12 mouse cellular contexts compared by ENCODE assay signal in the genomic region with DNA sequence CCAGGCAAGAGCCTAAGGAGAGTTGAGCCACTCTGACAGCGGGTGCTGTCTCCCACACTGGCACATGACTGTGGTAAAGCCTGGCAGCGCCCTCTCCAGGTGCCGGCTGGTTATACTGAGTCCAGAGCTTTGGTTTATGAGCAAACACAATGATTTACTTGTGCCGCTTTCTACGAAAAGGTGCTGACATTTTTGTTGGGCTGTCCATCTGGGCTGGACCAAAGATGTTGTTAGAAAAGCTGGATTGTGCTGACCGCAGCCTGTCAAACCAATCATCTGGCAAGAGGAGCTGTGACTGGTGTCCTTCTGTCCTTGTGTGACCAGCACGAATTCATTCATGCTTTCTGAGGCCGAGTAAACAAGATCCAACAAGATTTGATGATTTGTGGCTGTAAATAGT. TPM values are rescaled to one million over a fixed set of nuclear protein-coding genes. Genes with fewer than 3 reads are reported as not detected.
A peak's percentile ranks its signal among the peaks of the same experiment; 100 is the strongest.
DNase-seq lines count a peak whose midpoint lies in the region; ATAC-seq and TF ChIP-seq lines count a peak whose summit lies in the region.
"Had no signal": no experiment of that assay in that cellular context is flagged by ENCODE, and none has a peak within 500 bp of the region (broad histone marks: within the 10 kb centered on the region; RNA-seq: fewer than 3 reads in every experiment).

No protein-coding gene starts in this region.

- TF ChIP-seq CTCF in forebrain, postnatal 0 days (IDR thresholded peaks at IDR 0.05; ENCODE audit: low read depth) = 0 out of 2 replicates have a peak, but pooled peaks have one; percentile 8
- TF ChIP-seq CTCF in brain, embryonic 14.5 days (IDR thresholded peaks at IDR 0.05; ENCODE audit: borderline replicate concordance, extremely low read depth, insufficient read depth, insufficient read length) = 0 out of 2 replicates have a peak, but pooled peaks have one; percentile 6
- TF ChIP-seq CTCF in small intestine, adult 2 months (IDR thresholded peaks at IDR 0.05; ENCODE audit: extremely low read depth, insufficient read length, insufficient replicate concordance, low read depth, low read length) = peak; percentile 22; the same call in 1 of the 2 replicates

- DNase-seq in forebrain, postnatal 0 days = no peak
- DNase-seq in left cerebral cortex, postnatal 4 days = peak; percentile 14
- DNase-seq in left cerebral cortex, adult 11 months (ENCODE audit: low spot score) = no peak
- no peak for DNase-seq in brain, embryonic 14.5 days (ENCODE audit: low read depth)
- DNase-seq: cerebellum, adult 8-10 months; gastrocnemius, postnatal 36 days had no signal

- H3K4me3 ChIP-seq in forebrain, postnatal 0 days (ENCODE audit: low read depth, low read length) = no peak overlapping the region
- no peak overlapping the region for H3K4me3 ChIP-seq in forebrain, embryonic 13.5 days
- H3K4me3 ChIP-seq in small intestine, adult 2 months (ENCODE audit: low read depth, low read length) = no peak overlapping the region
- no peak overlapping the region for H3K4me3 ChIP-seq in forebrain, embryonic 15.5 days
- H3K4me3 ChIP-seq in forebrain, embryonic 12.5 days (replicated peaks) = no peak overlapping the region
- H3K4me3 ChIP-seq: midbrain, embryonic 10.5 days had no signal

- H3K27ac ChIP-seq in forebrain, postnatal 0 days (ENCODE audit: low read depth, low read length) = no peak overlapping the region
- H3K27ac ChIP-seq in forebrain, embryonic 13.5 days = no peak overlapping the region
- no peak overlapping the region for H3K27ac ChIP-seq in small intestine, adult 2 months (ENCODE audit: insufficient read depth, low read depth, low read length)
- no peak overlapping the region for H3K27ac ChIP-seq in forebrain, embryonic 15.5 days (replicated peaks)
- no peak overlapping the region for H3K27ac ChIP-seq in forebrain, embryonic 12.5 days
- H3K27ac ChIP-seq: midbrain, embryonic 10.5 days had no signal

- H3K4me2 ChIP-seq in forebrain, postnatal 0 days (ENCODE audit: low read depth) = no peak overlapping the region
- H3K4me2 ChIP-seq in forebrain, embryonic 13.5 days = no peak overlapping the region
- H3K4me2 ChIP-seq in forebrain, embryonic 15.5 days (replicated peaks) = no peak overlapping the region
- H3K4me2 ChIP-seq in forebrain, embryonic 12.5 days = no peak overlapping the region

- H3K4me1 ChIP-seq in forebrain, postnatal 0 days (ENCODE audit: insufficient read depth) = no peaks in the 10 kb centered on the region
- H3K4me1 ChIP-seq in forebrain, embryonic 13.5 days = no peaks in the 10 kb centered on the region
- H3K4me1 ChIP-seq in small intestine, adult 2 months (ENCODE audit: control insufficient read depth, insufficient read depth, insufficient read length, low read length) = peaks cover 9% of the 10 kb centered on the region; the same call in 1 of the 2 replicates
- 0 out of 2 replicates have a peak, but pooled peaks cover 2% of the 10 kb centered on the region for H3K4me1 ChIP-seq in forebrain, embryonic 15.5 days
- H3K4me1 ChIP-seq in forebrain, embryonic 12.5 days = no peaks in the 10 kb centered on the region

- no peaks in the 10 kb centered on the region for H3K27me3 ChIP-seq in forebrain, postnatal 0 days (ENCODE audit: insufficient read depth, low read length)
- H3K27me3 ChIP-seq in forebrain, embryonic 13.5 days = no peaks in the 10 kb centered on the region
- H3K27me3 ChIP-seq in small intestine, adult 2 months (ENCODE audit: control insufficient read depth, insufficient read depth, low read length) = no peaks in the 10 kb centered on the region
- H3K27me3 ChIP-seq in forebrain, embryonic 15.5 days = no peaks in the 10 kb centered on the region
- 0 out of 2 replicates have a peak, but pooled peaks cover 3% of the 10 kb centered on the region for H3K27me3 ChIP-seq in forebrain, embryonic 12.5 days

- intact Hi-C loops in left cerebral cortex, postnatal 4 days (cut with DNase I) = no loop called here

- H3K9ac ChIP-seq in forebrain, postnatal 0 days = no peak overlapping the region
- H3K9ac ChIP-seq in forebrain, embryonic 13.5 days = no peak overlapping the region
- no peak overlapping the region for H3K9ac ChIP-seq in forebrain, embryonic 15.5 days (replicated peaks)
- no peak overlapping the region for H3K9ac ChIP-seq in forebrain, embryonic 12.5 days

- ATAC-seq in forebrain, postnatal 0 days = no peak
- no peak for ATAC-seq in forebrain, embryonic 13.5 days
- no peak for ATAC-seq in forebrain, embryonic 15.5 days (replicated peaks)
- ATAC-seq in forebrain, embryonic 12.5 days (ENCODE audit: low FRiP score) = no peak
- ATAC-seq: intestine, embryonic 16.5 days had no signal

- no peaks in the 10 kb centered on the region for H3K9me3 ChIP-seq in forebrain, postnatal 0 days (ENCODE audit: low read length)
- H3K9me3 ChIP-seq in forebrain, embryonic 13.5 days (replicated peaks) = no peaks in the 10 kb centered on the region
- H3K9me3 ChIP-seq in forebrain, embryonic 15.5 days = no peaks in the 10 kb centered on the region
- H3K9me3 ChIP-seq in forebrain, embryonic 12.5 days = no peaks in the 10 kb centered on the region
- H3K9me3 ChIP-seq: midbrain, embryonic 10.5 days had no signal

- 68% methylated on average over 8 of the region's 8 CpGs for WGBS in forebrain, postnatal 0 days
- 71% methylated on average over 8 of the region's 8 CpGs for WGBS in forebrain, embryonic 13.5 days
- WGBS in small intestine, adult 2 months = 73% methylated on average over 8 of the region's 8 CpGs
- WGBS in forebrain, embryonic 15.5 days = 73% methylated on average over 8 of the region's 8 CpGs
- WGBS in forebrain, embryonic 12.5 days = 70% methylated on average over 8 of the region's 8 CpGs

- no peak for TF ChIP-seq POLR2A in brain, embryonic 14.5 days (IDR thresholded peaks at IDR 0.05; ENCODE audit: borderline replicate concordance, extremely low read depth, insufficient read depth, insufficient read length, poor library complexity, severe bottlenecking)
- TF ChIP-seq POLR2A in small intestine, adult 2 months (IDR thresholded peaks at IDR 0.05; ENCODE audit: low read depth, low read length) = no peak

- H3K36me3 ChIP-seq in forebrain, postnatal 0 days (ENCODE audit: insufficient read depth) = no peaks in the 10 kb centered on the region
- H3K36me3 ChIP-seq in forebrain, embryonic 13.5 days (ENCODE audit: poor library complexity, severe bottlenecking) = no peaks in the 10 kb centered on the region
- H3K36me3 ChIP-seq in small intestine, adult 2 months (ENCODE audit: control insufficient read depth, insufficient read depth, low read length) = no peaks in the 10 kb centered on the region
- H3K36me3 ChIP-seq in forebrain, embryonic 15.5 days = no peaks in the 10 kb centered on the region
- H3K36me3 ChIP-seq in forebrain, embryonic 12.5 days (replicated peaks) = no peaks in the 10 kb centered on the region
- H3K36me3 ChIP-seq: midbrain, embryonic 10.5 days had no signal

RNA-seq across cellular contexts. Expression of a gene that starts 27.9 kb away (rescaled TPM):
- total RNA-seq in forebrain, postnatal 0 days (2014; rRNA removed) = 0.62 and 1.2 TPM in 2 replicates
- 0.83 and 0.98 TPM in 2 replicates for polyA plus RNA-seq in forebrain, postnatal 0 days (2015; fragmentation: Nextera tagmentation; extraction: Ambion mirVana)
- 0.84 and 0.88 TPM in 2 replicates for polyA plus RNA-seq in forebrain, embryonic 13.5 days (2015; fragmentation: Nextera tagmentation; extraction: Ambion mirVana)
- total RNA-seq in left cerebral cortex, postnatal 4 days (2021) = under 1 TPM; 0.50 to 0.76 TPM
- polyA plus RNA-seq in brain, embryonic 14.5 days (2012; rRNA removed) = 0.49 and 0.74 TPM in 2 replicates
- 3.1 and 4.8 TPM in 2 replicates for polyA plus RNA-seq in small intestine, adult 2 months (2012; rRNA removed)
- polyA plus RNA-seq in forebrain, embryonic 15.5 days (2015; fragmentation: Nextera tagmentation; extraction: Ambion mirVana) = 0.87 and 1.4 TPM in 2 replicates
- polyA plus RNA-seq in forebrain, embryonic 12.5 days (2016; fragmentation: Nextera tagmentation; extraction: Ambion mirVana) = 0.72 and 0.77 TPM in 2 replicates
